In genomic region chr4:43823845-43824337, GRCm38 (mm10) we compare ENCODE assay signal across 10 mouse cellular contexts. TPM values are rescaled to one million over a fixed set of nuclear protein-coding genes. Genes with fewer than 3 reads are reported as not detected.
DNase-seq lines count a peak whose midpoint lies in the region; ATAC-seq and TF ChIP-seq lines count a peak whose summit lies in the region.
"Had no signal": no experiment of that assay in that cellular context is flagged by ENCODE, and none has a peak within 500 bp of the region (broad histone marks: within the 10 kb centered on the region; RNA-seq: fewer than 3 reads in every experiment).

Olfr156 (minus strand) TSS chr4:43823895.

- no peaks in the 10 kb centered on the region for H3K27me3 ChIP-seq in heart, adult 2 months (ENCODE audit: control insufficient read depth, insufficient read depth, low read length)
- no peaks in the 10 kb centered on the region for H3K27me3 ChIP-seq in heart, embryonic 11.5 days (ENCODE audit: control insufficient read depth, insufficient read depth, low read length)
- H3K27me3 ChIP-seq in neural tube, embryonic 15.5 days (replicated peaks): no peaks in the 10 kb centered on the region
- H3K27me3 ChIP-seq in embryonic facial prominence, embryonic 14.5 days (replicated peaks; ENCODE audit: control insufficient read depth, insufficient read depth, low read length): no peaks in the 10 kb centered on the region
- H3K27me3 ChIP-seq: hindbrain, embryonic 15.5 days; neural tube, embryonic 12.5 days had no signal

- H3K9me3 ChIP-seq in heart, embryonic 11.5 days (replicated peaks; ENCODE audit: control insufficient read depth, low read length): no peaks in the 10 kb centered on the region
- no peaks in the 10 kb centered on the region for H3K9me3 ChIP-seq in neural tube, embryonic 15.5 days (replicated peaks)
- H3K9me3 ChIP-seq in embryonic facial prominence, embryonic 14.5 days (ENCODE audit: control insufficient read depth, low read length): no peaks in the 10 kb centered on the region
- H3K9me3 ChIP-seq: hindbrain, embryonic 15.5 days; neural tube, embryonic 12.5 days had no signal

- no peaks in the 10 kb centered on the region for H3K4me1 ChIP-seq in heart, adult 2 months (ENCODE audit: control insufficient read depth, insufficient read depth, low read length)
- H3K4me1 ChIP-seq in heart, embryonic 11.5 days (ENCODE audit: control insufficient read depth, insufficient read depth, low read length): no peaks in the 10 kb centered on the region
- no peaks in the 10 kb centered on the region for H3K4me1 ChIP-seq in neural tube, embryonic 15.5 days
- H3K4me1 ChIP-seq in embryonic facial prominence, embryonic 14.5 days (ENCODE audit: control insufficient read depth, insufficient read depth, low read length): 0 out of 2 replicates have a peak, but pooled peaks cover 2% of the 10 kb centered on the region
- H3K4me1 ChIP-seq in olfactory bulb, adult 2 months (ENCODE audit: control insufficient read depth, insufficient read depth, low read length): no peaks in the 10 kb centered on the region
- H3K4me1 ChIP-seq: hindbrain, embryonic 15.5 days; neural tube, embryonic 12.5 days had no signal

- peak in 1 of 2 experiments; percentile 5 for DNase-seq in heart, adult 2 months
- peak; percentile 32 for DNase-seq in neural tube, embryonic 10.5 days (ENCODE audit: extremely low spot score, low spot score)
- DNase-seq in embryonic facial prominence, embryonic 14.5 days (ENCODE audit: low spot score): peak; percentile 81
- no peak for DNase-seq in cerebellum, adult 11 months
- no peak for DNase-seq in gastrocnemius, adult 18-20 months (ENCODE audit: low spot score)

- no peak for ATAC-seq in heart, embryonic 11.5 days (replicated peaks; ENCODE audit: insufficient number of reproducible peaks, low FRiP score, low TSS enrichment)
- no peak for ATAC-seq in neural tube, embryonic 15.5 days (ENCODE audit: low FRiP score)
- no peak; the same call in 1 of the 2 replicates for ATAC-seq in embryonic facial prominence, embryonic 14.5 days (ENCODE audit: low read depth)

- H3K4me3 ChIP-seq in heart, adult 2 months: no peak within 1 kb of the TSS
- no peak within 1 kb of the TSS for H3K4me3 ChIP-seq in heart, embryonic 11.5 days (ENCODE audit: low read depth, low read length)
- no peak within 1 kb of the TSS for H3K4me3 ChIP-seq in neural tube, embryonic 15.5 days (replicated peaks)
- no peak within 1 kb of the TSS for H3K4me3 ChIP-seq in embryonic facial prominence, embryonic 14.5 days (ENCODE audit: low read depth, low read length)
- no peak within 1 kb of the TSS for H3K4me3 ChIP-seq in olfactory bulb, adult 2 months (ENCODE audit: insufficient read depth, low read depth, low read length)
- H3K4me3 ChIP-seq: hindbrain, embryonic 15.5 days; neural tube, embryonic 12.5 days had no signal

- TF ChIP-seq POLR2A in heart, adult 2 months (IDR thresholded peaks at IDR 0.05; ENCODE audit: insufficient read depth, low read depth, low read length): no peak
- TF ChIP-seq POLR2A in olfactory bulb, adult 2 months (IDR thresholded peaks at IDR 0.05; ENCODE audit: insufficient read depth, low read depth, low read length): no peak

- intact Hi-C loops in heart, adult 2 months (cut with DNase I): no loop called here

- peak; percentile 57 for TF ChIP-seq CTCF in heart, adult 2 months (IDR thresholded peaks at IDR 0.05)
- TF ChIP-seq CTCF in olfactory bulb, adult 2 months (IDR thresholded peaks at IDR 0.05; ENCODE audit: insufficient read depth, low read depth, low read length): 0 out of 2 replicates have a peak, but pooled peaks have one; percentile 23

- no peaks in the 10 kb centered on the region for H3K36me3 ChIP-seq in heart, adult 2 months (ENCODE audit: control insufficient read depth, insufficient read depth, low read length)
- H3K36me3 ChIP-seq in heart, embryonic 11.5 days (ENCODE audit: control insufficient read depth, insufficient read depth, low read length): no peaks in the 10 kb centered on the region
- H3K36me3 ChIP-seq in neural tube, embryonic 15.5 days: no peaks in the 10 kb centered on the region
- H3K36me3 ChIP-seq in embryonic facial prominence, embryonic 14.5 days (ENCODE audit: control insufficient read depth, insufficient read depth, low read length): no peaks in the 10 kb centered on the region
- H3K36me3 ChIP-seq: hindbrain, embryonic 15.5 days; neural tube, embryonic 12.5 days had no signal

- no peak within 1 kb of the TSS for H3K27ac ChIP-seq in heart, adult 2 months
- H3K27ac ChIP-seq in heart, embryonic 11.5 days (ENCODE audit: low read depth, low read length): no peak within 1 kb of the TSS
- no peak within 1 kb of the TSS for H3K27ac ChIP-seq in neural tube, embryonic 15.5 days (replicated peaks)
- 0 out of 2 replicates have a peak within 1 kb of the TSS, but pooled peaks have one; percentile 11 for H3K27ac ChIP-seq in embryonic facial prominence, embryonic 14.5 days (replicated peaks; ENCODE audit: low read depth, low read length)
- H3K27ac ChIP-seq in olfactory bulb, adult 2 months (ENCODE audit: insufficient read depth, low read depth, low read length): no peak within 1 kb of the TSS
- H3K27ac ChIP-seq: hindbrain, embryonic 15.5 days; neural tube, embryonic 12.5 days had no signal

- H3K4me2 ChIP-seq in heart, embryonic 11.5 days: no peak within 1 kb of the TSS
- H3K4me2 ChIP-seq in neural tube, embryonic 15.5 days: no peak within 1 kb of the TSS
- H3K4me2 ChIP-seq in embryonic facial prominence, embryonic 14.5 days (ENCODE audit: low read depth, low read length): no peak within 1 kb of the TSS
- H3K4me2 ChIP-seq: hindbrain, embryonic 15.5 days; neural tube, embryonic 12.5 days had no signal

- no peak for TF ChIP-seq EP300 in heart, adult 2 months (IDR thresholded peaks at IDR 0.05; ENCODE audit: insufficient read depth, low read depth, low read length)

- H3K9ac ChIP-seq in heart, adult 2 months (ENCODE audit: low read depth, low read length): no peak within 1 kb of the TSS
- no peak within 1 kb of the TSS for H3K9ac ChIP-seq in heart, embryonic 11.5 days (ENCODE audit: low read depth, low read length)
- no peak within 1 kb of the TSS for H3K9ac ChIP-seq in neural tube, embryonic 15.5 days (replicated peaks)
- 0 out of 2 replicates have a peak within 1 kb of the TSS, but pooled peaks have one; percentile 34 for H3K9ac ChIP-seq in embryonic facial prominence, embryonic 14.5 days (ENCODE audit: low read depth, low read length)
- H3K9ac ChIP-seq: hindbrain, embryonic 15.5 days; neural tube, embryonic 12.5 days had no signal

- H3K79me2 ChIP-seq in heart, adult 2 months (replicated peaks; ENCODE audit: control insufficient read depth, insufficient read depth, low read length): no peaks in the 10 kb centered on the region

- WGBS in heart, adult 2 months: 27% methylated on average over 7 of the region's 7 CpGs
- WGBS in heart, embryonic 11.5 days (ENCODE audit: insufficient replicate concordance): 9% methylated on average over 7 of the region's 7 CpGs
- WGBS in neural tube, embryonic 15.5 days: 15% methylated on average over 7 of the region's 7 CpGs
- WGBS in embryonic facial prominence, embryonic 14.5 days: 7% methylated on average over 7 of the region's 7 CpGs
- 33% methylated on average over 7 of the region's 7 CpGs for WGBS in olfactory bulb, adult 2 months

RNA-seq across cellular contexts. Expression of gene Olfr156, which starts in this region (rescaled TPM):
- not detected for total RNA-seq in heart, adult 2 months (2021)
- polyA plus RNA-seq in heart, adult 2 months (2012; rRNA removed): not detected in 2 replicates
- polyA plus RNA-seq in heart, embryonic 11.5 days (2014; fragmentation: Nextera tagmentation; extraction: Ambion mirVana): not detected in 2 replicates
- not detected in 2 replicates for polyA plus RNA-seq in neural tube, embryonic 15.5 days (2015; fragmentation: Nextera tagmentation; extraction: Ambion mirVana)
- polyA plus RNA-seq in embryonic facial prominence, embryonic 14.5 days (2014; fragmentation: Nextera tagmentation; extraction: Ambion mirVana): not detected in 2 replicates
- polyA plus RNA-seq in olfactory bulb, adult 2 months (2012; ENCODE audit: insufficient read depth, insufficient read length, low replicate concordance, missing spikeins): not detected in 2 replicates
- total RNA-seq in gastrocnemius, adult 18-20 months (2021): not detected
- polyA plus RNA-seq: hindbrain, embryonic 15.5 days; neural tube, embryonic 12.5 days had no signal

Comparison
In these comparisons a context has a peak if more than half of its experiments do, and no peak if none do; other contexts are left out.
1. Peak in DNase-seq, H3K27ac ChIP-seq and H3K9ac ChIP-seq in embryonic facial prominence, embryonic 14.5 days; RNA of the gene not detected or under 1 TPM.